ENCODE assay signal across 7 mouse cellular contexts in genomic region chr2:116067065-116067497, GRCm38 (mm10). TPM values are rescaled to one million over a fixed set of nuclear protein-coding genes. Genes with fewer than 3 reads are reported as not detected.
DNase-seq lines count a peak whose midpoint lies in the region; ATAC-seq and TF ChIP-seq lines count a peak whose summit lies in the region.

No protein-coding gene starts in this region.

- H3K36me3 ChIP-seq in intestine, embryonic 14.5 days (ENCODE audit: control insufficient read depth, insufficient read depth, low read length), result no peaks in the 10 kb centered on the region; the same call in 1 of the 2 replicates
- H3K36me3 ChIP-seq in limb, embryonic 12.5 days, result no peaks in the 10 kb centered on the region
- no peaks in the 10 kb centered on the region for H3K36me3 ChIP-seq in midbrain, embryonic 11.5 days (ENCODE audit: control insufficient read depth, insufficient read depth, low read length)
- no peaks in the 10 kb centered on the region for H3K36me3 ChIP-seq in stomach, embryonic 14.5 days (ENCODE audit: control insufficient read depth, insufficient read depth, low read length)

- intact Hi-C loops in gastrocnemius, postnatal 14 days (cut with DNase I; ENCODE audit: low total_unique reads), result loop anchor here (10.0 kb wide), 1 partner anchor 212 kb away; no protein-coding TSS in a partner anchor

- in situ Hi-C loops in Patski (cut with MboI; ENCODE audit: low pct_unique_long_range_greater_than_20kb), result loop anchor here (10.0 to 25.0 kb wide), 3 partner anchors 212 to 1070 kb away; no protein-coding TSS in a partner anchor

- H3K9me3 ChIP-seq in intestine, embryonic 14.5 days (ENCODE audit: control insufficient read depth, low read length), result no peaks in the 10 kb centered on the region
- H3K9me3 ChIP-seq in limb, embryonic 12.5 days, result no peaks in the 10 kb centered on the region
- no peaks in the 10 kb centered on the region for H3K9me3 ChIP-seq in midbrain, embryonic 11.5 days (ENCODE audit: control insufficient read depth, low read length)
- no peaks in the 10 kb centered on the region for H3K9me3 ChIP-seq in stomach, embryonic 14.5 days (ENCODE audit: control insufficient read depth, low read depth, low read length)

- H3K27ac ChIP-seq in intestine, embryonic 14.5 days (ENCODE audit: low read depth), result peak overlapping the region; percentile 98
- peak overlapping the region; percentile 74 for H3K27ac ChIP-seq in limb, embryonic 12.5 days
- peak overlapping the region; percentile 86 for H3K27ac ChIP-seq in midbrain, embryonic 11.5 days (ENCODE audit: low read depth, low read length)
- H3K27ac ChIP-seq in stomach, embryonic 14.5 days (ENCODE audit: low read length), result peak overlapping the region; percentile 100

- H3K4me1 ChIP-seq in intestine, embryonic 14.5 days (replicated peaks; ENCODE audit: control insufficient read depth, insufficient read depth, low read length), result no peaks in the 10 kb centered on the region
- H3K4me1 ChIP-seq in limb, embryonic 12.5 days (replicated peaks), result peaks cover 17% of the 10 kb centered on the region
- peaks cover 11% of the 10 kb centered on the region for H3K4me1 ChIP-seq in midbrain, embryonic 11.5 days (ENCODE audit: control insufficient read depth, insufficient read depth, low read length)
- H3K4me1 ChIP-seq in stomach, embryonic 14.5 days (ENCODE audit: control insufficient read depth, insufficient read depth, low read length), result no peaks in the 10 kb centered on the region

- H3K4me2 ChIP-seq in intestine, embryonic 14.5 days (ENCODE audit: low read length), result peak overlapping the region; percentile 68
- peak overlapping the region; percentile 82 for H3K4me2 ChIP-seq in limb, embryonic 12.5 days
- peak overlapping the region; percentile 81 for H3K4me2 ChIP-seq in midbrain, embryonic 11.5 days
- peak overlapping the region; percentile 59 for H3K4me2 ChIP-seq in stomach, embryonic 14.5 days (replicated peaks; ENCODE audit: low read depth, low read length)

- no peak for DNase-seq in Patski (ENCODE audit: low read depth, low spot score)
- DNase-seq in gastrocnemius, postnatal 14 days, result peak; percentile 77
- DNase-seq in intestine, embryonic 14.5 days (ENCODE audit: low spot score), result peak; percentile 92
- peak; percentile 97 for DNase-seq in midbrain, embryonic 11.5 days (ENCODE audit: low spot score, missing footprints)

- no peaks in the 10 kb centered on the region for H3K27me3 ChIP-seq in Patski
- 0 out of 2 replicates have a peak, but pooled peaks cover 15% of the 10 kb centered on the region for H3K27me3 ChIP-seq in intestine, embryonic 14.5 days (replicated peaks; ENCODE audit: control insufficient read depth, insufficient read depth, low read length)
- peaks cover 76% of the 10 kb centered on the region for H3K27me3 ChIP-seq in limb, embryonic 12.5 days
- peaks cover 16% of the 10 kb centered on the region for H3K27me3 ChIP-seq in midbrain, embryonic 11.5 days (ENCODE audit: control insufficient read depth, insufficient read depth, low read length)
- H3K27me3 ChIP-seq in stomach, embryonic 14.5 days (ENCODE audit: control insufficient read depth, insufficient read depth, low read length), result no peaks in the 10 kb centered on the region

- peak overlapping the region; percentile 97 for H3K9ac ChIP-seq in intestine, embryonic 14.5 days (ENCODE audit: low read length)
- peak overlapping the region; percentile 63 for H3K9ac ChIP-seq in limb, embryonic 12.5 days (replicated peaks)
- H3K9ac ChIP-seq in midbrain, embryonic 11.5 days (ENCODE audit: low read length), result peak overlapping the region; percentile 81
- peak overlapping the region; percentile 87 for H3K9ac ChIP-seq in stomach, embryonic 14.5 days (replicated peaks; ENCODE audit: low read depth, low read length)

- H3K4me3 ChIP-seq in intestine, embryonic 14.5 days (ENCODE audit: low read depth, low read length), result peak overlapping the region; percentile 78
- peak overlapping the region; percentile 50 for H3K4me3 ChIP-seq in limb, embryonic 12.5 days (replicated peaks)
- H3K4me3 ChIP-seq in midbrain, embryonic 11.5 days (ENCODE audit: low read depth, low read length), result peak overlapping the region; percentile 81
- peak overlapping the region; percentile 83 for H3K4me3 ChIP-seq in stomach, embryonic 14.5 days (ENCODE audit: low read depth, low read length)

- no peak for TF ChIP-seq CTCF in Patski (IDR thresholded peaks at IDR 0.05)

- peak; percentile 74 for ATAC-seq in Patski
- ATAC-seq in common myeloid progenitor, adult 5-6 weeks (replicated peaks; ENCODE audit: low read depth, poor library complexity, severe bottlenecking), result peak; percentile 52
- peak; percentile 72 for ATAC-seq in intestine, embryonic 14.5 days (replicated peaks; ENCODE audit: low FRiP score, low TSS enrichment, low read depth)
- peak; percentile 75 for ATAC-seq in limb, embryonic 12.5 days (ENCODE audit: insufficient number of reproducible peaks, insufficient read depth, low FRiP score, low TSS enrichment, low read depth)
- ATAC-seq in midbrain, embryonic 11.5 days (ENCODE audit: low FRiP score), result peak; percentile 74
- peak; percentile 76 for ATAC-seq in stomach, embryonic 14.5 days (ENCODE audit: insufficient number of reproducible peaks, insufficient read depth, low FRiP score, low read depth)

- POLR2A ChIA-PET in Patski (lab: Charles Lee), result interaction anchor here (0.6 to 1.2 kb wide), 2 partner anchors 13 to 97 kb away, joined by 3 to 5 read pairs; no protein-coding TSS in a partner anchor

- CTCF ChIA-PET in Patski (lab: Charles Lee), result interaction anchor here (1.2 to 1.3 kb wide), 2 partner anchors 13 to 37 kb away, joined by 3 to 4 read pairs; no protein-coding TSS in a partner anchor

- WGBS in intestine, embryonic 14.5 days, result 1% methylated on average over 27 of the region's 27 CpGs
- under 1% methylated on average over 27 of the region's 27 CpGs for WGBS in limb, embryonic 12.5 days
- under 1% methylated on average over 26 of the region's 27 CpGs for WGBS in midbrain, embryonic 11.5 days
- under 1% methylated on average over 27 of the region's 27 CpGs for WGBS in stomach, embryonic 14.5 days

RNA-seq across cellular contexts. Expression of gene Meis2, which starts 1.4 kb away (rescaled TPM):
- 52.9 TPM for polyA plus RNA-seq in Patski (2021)
- total RNA-seq in common myeloid progenitor, adult 5-6 weeks (2017), result not detected in 2 replicates
- 1 to 10 TPM; 2.6 to 3.2 TPM for total RNA-seq in gastrocnemius, postnatal 14 days (2021)
- 67.3 and 73.2 TPM in 2 replicates for polyA plus RNA-seq in intestine, embryonic 14.5 days (2014; fragmentation: Nextera tagmentation; extraction: Ambion mirVana)
- polyA plus RNA-seq in limb, embryonic 12.5 days (2016; fragmentation: Nextera tagmentation; extraction: Ambion mirVana), result 20.5 and 24.4 TPM in 2 replicates
- polyA plus RNA-seq in midbrain, embryonic 11.5 days (2014; fragmentation: Nextera tagmentation; extraction: Ambion mirVana), result 52.2 and 56.5 TPM in 2 replicates
- polyA plus RNA-seq in stomach, embryonic 14.5 days (2014; fragmentation: Nextera tagmentation; extraction: Ambion mirVana), result 85.0 and 86.3 TPM in 2 replicates
